ENCODE assay signal across 25 mouse cellular contexts in the genomic region with DNA sequence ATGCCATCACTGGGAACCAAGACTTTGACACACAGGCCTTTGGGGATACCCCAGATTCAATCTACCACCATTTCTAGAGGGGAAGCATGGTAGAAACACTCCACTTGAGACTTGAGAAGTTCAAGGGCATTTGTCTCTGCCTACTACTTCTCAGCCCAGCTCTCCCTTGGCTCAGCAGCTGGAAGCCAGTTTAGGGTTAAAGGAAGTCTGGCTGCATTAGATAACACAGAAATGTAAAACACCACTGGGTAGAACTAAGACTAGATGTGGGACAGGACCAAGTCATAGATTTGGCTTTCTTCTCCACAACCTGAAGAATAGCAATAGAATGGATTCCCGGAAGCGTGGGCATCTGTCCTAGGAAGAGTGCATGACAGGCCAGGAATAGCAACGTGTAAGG.
"Had no signal": no experiment of that assay in that cellular context is flagged by ENCODE, and none has a peak within 500 bp of the region (broad histone marks: within the 10 kb centered on the region; RNA-seq: fewer than 3 reads in every experiment).

No protein-coding gene starts in this region.

- ATAC-seq: hindbrain, postnatal 0 days; intestine, embryonic 16.5 days; liver, embryonic 12.5 days had no signal

- H3K9ac ChIP-seq: heart, embryonic 13.5 days; heart, embryonic 15.5 days; hindbrain, embryonic 12.5 days; hindbrain, embryonic 15.5 days; kidney, embryonic 15.5 days; limb, embryonic 12.5 days; liver, embryonic 12.5 days had no signal

- H3K4me3 ChIP-seq: heart, adult 2 months; heart, embryonic 13.5 days; heart, embryonic 15.5 days; hindbrain, embryonic 10.5 days; hindbrain, embryonic 12.5 days; hindbrain, embryonic 15.5 days; kidney, embryonic 15.5 days; left cerebral cortex, adult 2 months; limb, embryonic 10.5 days; limb, embryonic 12.5 days; liver, embryonic 12.5 days had no signal

- H3K9me3 ChIP-seq: heart, embryonic 13.5 days; heart, embryonic 15.5 days; hindbrain, embryonic 10.5 days; hindbrain, embryonic 12.5 days; hindbrain, embryonic 15.5 days; kidney, embryonic 15.5 days; limb, embryonic 10.5 days; limb, embryonic 12.5 days; liver, embryonic 12.5 days had no signal

- H3K36me3 ChIP-seq: heart, embryonic 13.5 days; heart, embryonic 15.5 days; hindbrain, embryonic 10.5 days; hindbrain, embryonic 12.5 days; hindbrain, embryonic 15.5 days; kidney, embryonic 15.5 days; limb, embryonic 10.5 days; limb, embryonic 12.5 days; liver, embryonic 12.5 days had no signal

- H3K4me2 ChIP-seq: heart, embryonic 11.5 days; heart, embryonic 13.5 days; heart, embryonic 15.5 days; hindbrain, embryonic 12.5 days; hindbrain, embryonic 15.5 days; kidney, embryonic 15.5 days; limb, embryonic 12.5 days; liver, embryonic 12.5 days had no signal

- DNase-seq: gastrocnemius, postnatal 10 days; gastrocnemius, postnatal 25 days; heart, adult 11 months; heart, adult 2 months; heart, postnatal 14 days; heart, postnatal 36 days; kidney, adult 11 months; kidney, adult 2 months; kidney, adult 9 months; kidney, postnatal 14 days; kidney, postnatal 36 days had no signal

- H3K4me1 ChIP-seq: heart, embryonic 13.5 days; hindbrain, embryonic 10.5 days; hindbrain, embryonic 12.5 days; hindbrain, embryonic 15.5 days; limb, embryonic 12.5 days; liver, embryonic 12.5 days had no signal

- H3K27ac ChIP-seq: heart, adult 2 months; heart, embryonic 13.5 days; heart, embryonic 15.5 days; hindbrain, embryonic 10.5 days; hindbrain, embryonic 12.5 days; hindbrain, embryonic 15.5 days; hindbrain, postnatal 0 days; kidney, embryonic 15.5 days; kidney, postnatal 0 days; left cerebral cortex, adult 2 months; limb, embryonic 10.5 days; limb, embryonic 12.5 days; liver, embryonic 12.5 days had no signal

- H3K27me3 ChIP-seq: heart, embryonic 13.5 days; heart, embryonic 15.5 days; hindbrain, embryonic 12.5 days; hindbrain, embryonic 15.5 days; kidney, embryonic 15.5 days; limb, embryonic 12.5 days; liver, embryonic 12.5 days had no signal
